Mouse (Mus musculus): ENCODE results near the gene Pink1. TPM values are rescaled to one million over a fixed set of nuclear protein-coding genes. Genes with fewer than 3 reads are reported as not detected.
"Not testable (repeated sequence)": the region's sequence is repeated elsewhere in the genome, so short reads cannot be mapped to it uniquely, and the experiment has no call there.

Gene Pink1
- polyA plus RNA-seq, 1 experiment: 103 TPM

DNA sequence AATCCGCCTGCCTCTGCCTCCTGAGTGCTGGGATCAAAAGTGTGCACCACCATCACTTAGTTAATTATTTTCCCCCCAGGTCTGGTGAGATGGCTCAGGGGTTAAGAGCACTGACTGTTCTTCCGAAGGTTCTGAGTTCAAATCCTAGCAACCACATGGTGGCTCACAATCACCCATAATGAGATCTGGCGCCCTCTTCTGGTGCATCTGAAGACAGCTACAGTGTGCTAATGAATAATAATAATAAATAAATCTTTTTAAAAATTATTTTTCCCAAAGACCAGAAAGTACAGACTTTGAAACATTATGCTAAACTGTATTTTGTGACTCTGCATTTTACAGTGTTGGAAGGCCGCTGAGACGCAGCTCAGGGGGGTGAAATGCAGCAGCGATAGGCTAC is 9.5 kb upstream of the Pink1 start:
- Histone ChIP-seq H3K36me3 (ENCODE audit: control insufficient read depth, insufficient read depth, low read length) (no peaks in the 10 kb centered on the region), H3K27ac (ENCODE audit: control insufficient read depth, insufficient read depth, low read length) (no peak overlapping the region), H3K4me1 (replicated peaks; ENCODE audit: control insufficient read depth, insufficient read depth, low read length) (no peaks in the 10 kb centered on the region), H3K4me3 (ENCODE audit: control insufficient read depth, insufficient read depth, low read length) (no peak overlapping the region), H3K27me3 (ENCODE audit: control insufficient read depth, insufficient read depth, low read length) (no peaks in the 10 kb centered on the region)
- TF ChIP-seq POLR2A (IDR thresholded peaks at IDR 0.05; ENCODE audit: control insufficient read depth, extremely low read depth, insufficient read depth, low read length, poor library complexity): no peak
- TF ChIP-seq CTCF (IDR thresholded peaks at IDR 0.05; ENCODE audit: borderline replicate concordance, control insufficient read depth, extremely low read depth, insufficient read depth, low read length, poor library complexity): no peak
- 90% methylated on average over 6 of the region's 6 CpGs for WGBS
- no peak for DNase-seq

DNA sequence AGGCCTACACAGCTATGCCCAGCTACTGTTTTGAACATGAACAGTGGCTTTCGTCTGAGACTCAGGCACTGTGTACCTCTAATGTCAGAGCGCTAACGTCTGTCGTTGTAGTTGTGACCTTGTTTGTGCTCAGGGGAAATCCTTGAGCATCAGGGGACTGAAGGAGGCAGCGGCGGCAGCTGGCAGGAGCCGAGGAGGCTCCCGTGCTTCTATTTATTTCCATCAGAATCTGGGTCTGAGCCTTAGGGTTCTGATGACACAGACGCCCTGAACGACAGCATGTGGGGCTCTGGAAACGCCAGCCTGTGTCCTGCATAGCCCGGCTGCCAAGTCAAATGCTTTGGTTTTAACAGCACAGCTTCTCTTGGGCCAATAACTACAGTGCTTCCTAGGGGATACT is 8.9 kb upstream of the Pink1 start:
- WGBS: 93% methylated on average over 12 of the region's 12 CpGs
- no peaks in the 10 kb centered on the region for H3K36me3 ChIP-seq (ENCODE audit: control insufficient read depth, insufficient read depth, low read length)
- no peak overlapping the region for H3K4me3 ChIP-seq (ENCODE audit: control insufficient read depth, insufficient read depth, low read length)
- TF ChIP-seq CTCF (IDR thresholded peaks at IDR 0.05; ENCODE audit: borderline replicate concordance, control insufficient read depth, extremely low read depth, insufficient read depth, low read length, poor library complexity): no peak
- no peak for TF ChIP-seq POLR2A (IDR thresholded peaks at IDR 0.05; ENCODE audit: control insufficient read depth, extremely low read depth, insufficient read depth, low read length, poor library complexity)
- H3K27me3 ChIP-seq (ENCODE audit: control insufficient read depth, insufficient read depth, low read length): no peaks in the 10 kb centered on the region
- no peak overlapping the region for H3K27ac ChIP-seq (ENCODE audit: control insufficient read depth, insufficient read depth, low read length)
- no peaks in the 10 kb centered on the region for H3K4me1 ChIP-seq (replicated peaks; ENCODE audit: control insufficient read depth, insufficient read depth, low read length)
- DNase-seq: no peak

DNA sequence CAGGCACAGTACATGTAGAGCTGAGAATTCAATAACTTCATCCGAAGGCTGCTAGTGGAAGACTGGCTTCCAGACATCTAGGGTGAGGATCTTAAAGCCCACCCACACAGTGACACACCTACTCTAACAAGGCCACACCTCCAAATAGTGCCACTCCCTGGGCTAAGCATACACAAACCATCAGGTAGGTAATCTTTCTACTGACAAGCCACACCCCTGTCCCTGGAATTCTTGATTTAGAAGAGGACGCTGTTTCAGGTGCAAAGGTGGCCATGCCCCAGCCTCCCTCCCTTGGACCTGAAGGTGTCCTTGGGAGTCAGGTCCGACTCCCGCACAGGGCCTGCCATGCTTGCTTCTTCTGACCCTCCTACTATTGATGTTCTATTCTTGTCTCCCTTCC is 7.0 kb upstream of the Pink1 start:
- H3K27ac ChIP-seq (ENCODE audit: control insufficient read depth, insufficient read depth, low read length): no peak overlapping the region
- 92% methylated on average over 4 of the region's 4 CpGs for WGBS
- no peak for DNase-seq
- no peaks in the 10 kb centered on the region for H3K4me1 ChIP-seq (replicated peaks; ENCODE audit: control insufficient read depth, insufficient read depth, low read length)
- no peaks in the 10 kb centered on the region for H3K27me3 ChIP-seq (ENCODE audit: control insufficient read depth, insufficient read depth, low read length)
- H3K36me3 ChIP-seq (ENCODE audit: control insufficient read depth, insufficient read depth, low read length): no peaks in the 10 kb centered on the region
- H3K4me3 ChIP-seq (ENCODE audit: control insufficient read depth, insufficient read depth, low read length): no peak overlapping the region
- TF ChIP-seq CTCF (IDR thresholded peaks at IDR 0.05; ENCODE audit: borderline replicate concordance, control insufficient read depth, extremely low read depth, insufficient read depth, low read length, poor library complexity): no peak
- TF ChIP-seq POLR2A (IDR thresholded peaks at IDR 0.05; ENCODE audit: control insufficient read depth, extremely low read depth, insufficient read depth, low read length, poor library complexity): no peak

DNA sequence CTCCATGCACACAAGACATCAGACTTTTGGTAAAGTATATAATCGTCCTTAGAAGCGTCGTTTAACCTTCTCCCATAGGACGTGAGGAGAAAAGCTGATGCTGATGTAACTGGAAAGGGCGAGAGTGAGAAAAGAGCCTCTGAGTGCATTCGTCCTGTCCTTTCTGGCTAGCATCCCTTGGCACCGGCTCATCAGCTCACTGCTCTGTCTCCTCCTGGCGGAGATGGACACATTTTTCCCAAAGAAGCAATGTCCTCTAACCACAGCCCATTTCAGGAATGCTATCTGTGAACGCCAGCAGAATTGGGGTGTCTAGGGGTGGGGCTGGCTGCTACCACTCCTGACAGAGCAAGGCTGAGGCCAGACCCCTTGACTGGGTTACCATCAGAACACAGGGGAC is 5.5 kb upstream of the Pink1 start:
- 89% methylated on average over 9 of the region's 9 CpGs for WGBS

DNA sequence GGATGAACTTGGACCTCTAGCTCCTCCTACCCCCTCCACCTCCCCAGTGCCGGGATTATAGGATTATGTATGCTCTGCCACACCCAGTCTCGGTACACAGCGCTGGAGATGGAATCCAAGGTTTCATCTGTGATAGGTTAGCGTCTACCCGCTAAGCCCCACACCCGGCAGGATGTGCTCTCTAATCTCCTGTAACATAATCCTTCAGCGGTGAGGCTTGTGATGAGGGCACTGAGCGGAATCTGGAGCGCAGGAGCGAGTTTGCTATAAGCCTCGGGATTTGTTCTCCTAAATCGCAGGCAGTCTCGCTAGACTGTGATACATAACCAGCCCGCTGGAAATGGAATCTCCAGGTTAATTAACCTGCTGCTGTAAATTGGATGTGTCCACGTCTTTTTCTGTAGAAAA is 4.2 kb upstream of the Pink1 start:
- Histone ChIP-seq H3K27ac (ENCODE audit: control insufficient read depth, insufficient read depth, low read length) (no peak overlapping the region), H3K36me3 (ENCODE audit: control insufficient read depth, insufficient read depth, low read length) (no peaks in the 10 kb centered on the region), H3K27me3 (ENCODE audit: control insufficient read depth, insufficient read depth, low read length) (no peaks in the 10 kb centered on the region), H3K4me1 (replicated peaks; ENCODE audit: control insufficient read depth, insufficient read depth, low read length) (peaks cover 2% of the 10 kb centered on the region), H3K4me3 (ENCODE audit: control insufficient read depth, insufficient read depth, low read length) (no peak overlapping the region)
- TF ChIP-seq CTCF (IDR thresholded peaks at IDR 0.05; ENCODE audit: borderline replicate concordance, control insufficient read depth, extremely low read depth, insufficient read depth, low read length, poor library complexity): no peak
- TF ChIP-seq POLR2A (IDR thresholded peaks at IDR 0.05; ENCODE audit: control insufficient read depth, extremely low read depth, insufficient read depth, low read length, poor library complexity): no peak
- DNase-seq: no peak
- WGBS: 61% methylated on average over 15 of the region's 15 CpGs

More for the DNA sequence above, 5.5 kb upstream of the Pink1 start:
- Histone ChIP-seq H3K36me3 (ENCODE audit: control insufficient read depth, insufficient read depth, low read length) (no peaks in the 10 kb centered on the region), H3K27me3 (ENCODE audit: control insufficient read depth, insufficient read depth, low read length) (no peaks in the 10 kb centered on the region), H3K27ac (ENCODE audit: control insufficient read depth, insufficient read depth, low read length) (no peak overlapping the region), H3K4me3 (ENCODE audit: control insufficient read depth, insufficient read depth, low read length) (no peak overlapping the region), H3K4me1 (replicated peaks; ENCODE audit: control insufficient read depth, insufficient read depth, low read length) (no peaks in the 10 kb centered on the region)
- no peak for DNase-seq
- TF ChIP-seq POLR2A (IDR thresholded peaks at IDR 0.05; ENCODE audit: control insufficient read depth, extremely low read depth, insufficient read depth, low read length, poor library complexity): no peak
- TF ChIP-seq CTCF (IDR thresholded peaks at IDR 0.05; ENCODE audit: borderline replicate concordance, control insufficient read depth, extremely low read depth, insufficient read depth, low read length, poor library complexity): no peak

DNA sequence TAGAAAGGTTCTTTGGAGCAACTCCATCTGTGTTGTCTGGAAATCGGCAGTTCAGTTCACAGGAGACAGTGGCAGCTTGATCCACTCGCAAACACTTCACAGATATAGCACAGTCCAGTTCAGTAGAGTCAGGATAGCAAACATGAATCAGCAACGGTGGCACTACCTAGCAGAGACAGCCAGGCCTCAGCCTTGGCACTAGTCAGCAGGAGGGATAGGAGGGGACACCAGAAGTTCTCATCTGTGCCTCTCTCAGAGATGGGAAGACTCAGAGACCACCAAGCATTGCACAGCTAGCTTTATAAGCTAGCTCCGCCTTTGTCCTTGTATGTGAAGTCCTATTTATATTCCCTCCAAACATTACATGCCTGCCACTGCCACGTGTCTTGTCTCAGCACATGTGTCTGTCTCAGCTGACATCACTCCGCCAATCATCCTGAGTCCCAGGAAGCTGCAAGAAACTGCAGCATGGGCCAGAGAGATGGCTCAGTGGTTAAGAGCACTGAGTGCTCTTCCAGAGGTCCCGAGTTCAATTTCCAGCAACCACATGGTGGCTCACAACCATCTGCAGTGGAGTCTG is 1.9 kb upstream of the Pink1 start:
- Histone ChIP-seq H3K36me3 (ENCODE audit: control insufficient read depth, insufficient read depth, low read length) (no peaks in the 10 kb centered on the region), H3K27ac (ENCODE audit: control insufficient read depth, insufficient read depth, low read length) (peak overlapping the region; percentile 90), H3K27me3 (ENCODE audit: control insufficient read depth, insufficient read depth, low read length) (no peaks in the 10 kb centered on the region), H3K4me1 (replicated peaks; ENCODE audit: control insufficient read depth, insufficient read depth, low read length) (peaks cover 2% of the 10 kb centered on the region), H3K4me3 (ENCODE audit: control insufficient read depth, insufficient read depth, low read length) (peak overlapping the region; percentile 36)
- TF ChIP-seq CTCF (IDR thresholded peaks at IDR 0.05; ENCODE audit: borderline replicate concordance, control insufficient read depth, extremely low read depth, insufficient read depth, low read length, poor library complexity) (no peak), POLR2A (IDR thresholded peaks at IDR 0.05; ENCODE audit: control insufficient read depth, extremely low read depth, insufficient read depth, low read length, poor library complexity) (no peak)
- no peak for DNase-seq
- WGBS: 69% methylated on average over 7 of the region's 7 CpGs

DNA sequence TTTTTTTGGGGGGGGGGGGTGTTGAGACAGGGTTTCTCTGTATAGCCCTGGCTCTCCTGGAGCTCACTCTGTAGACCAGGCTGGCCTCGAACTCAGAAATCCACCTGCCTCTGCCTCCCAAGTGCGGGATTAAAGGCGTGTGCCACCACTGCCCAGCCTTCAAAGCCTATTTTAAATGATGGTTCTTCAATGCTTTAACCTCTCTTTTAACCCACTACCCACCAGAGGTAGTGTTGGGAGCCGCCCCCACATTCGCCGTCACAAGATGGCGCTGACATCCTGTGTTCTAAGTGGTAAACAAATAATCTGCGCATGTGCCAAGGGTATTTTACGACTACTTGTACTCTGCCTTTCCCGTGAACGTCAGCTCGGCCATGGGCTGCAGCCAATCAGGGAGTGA is 1.0 kb upstream of the Pink1 start:
- not testable (repeated sequence) for DNase-seq; H3K4me3 ChIP-seq (ENCODE audit: control insufficient read depth, insufficient read depth, low read length); H3K4me1 ChIP-seq (replicated peaks; ENCODE audit: control insufficient read depth, insufficient read depth, low read length); H3K36me3 ChIP-seq (ENCODE audit: control insufficient read depth, insufficient read depth, low read length); H3K27me3 ChIP-seq (ENCODE audit: control insufficient read depth, insufficient read depth, low read length)
- peak overlapping the region; percentile 77 for H3K27ac ChIP-seq (ENCODE audit: control insufficient read depth, insufficient read depth, low read length)
- WGBS: 54% methylated on average over 9 of the region's 12 CpGs
